Mouse (Mus musculus) MN1 (cell line): ENCODE data around the gene Tph1.
"Not testable (repeated sequence)": the region's sequence is repeated elsewhere in the genome, so short reads cannot be mapped to it uniquely, and the experiment has no call there.

Experiments used
- DNase-seq: peaks from one replicate; pipeline ENCODE4 v3.0.0-alpha.2; 2016; ENCODE audit warnings: low spot score

The Tph1 gene

DNA sequence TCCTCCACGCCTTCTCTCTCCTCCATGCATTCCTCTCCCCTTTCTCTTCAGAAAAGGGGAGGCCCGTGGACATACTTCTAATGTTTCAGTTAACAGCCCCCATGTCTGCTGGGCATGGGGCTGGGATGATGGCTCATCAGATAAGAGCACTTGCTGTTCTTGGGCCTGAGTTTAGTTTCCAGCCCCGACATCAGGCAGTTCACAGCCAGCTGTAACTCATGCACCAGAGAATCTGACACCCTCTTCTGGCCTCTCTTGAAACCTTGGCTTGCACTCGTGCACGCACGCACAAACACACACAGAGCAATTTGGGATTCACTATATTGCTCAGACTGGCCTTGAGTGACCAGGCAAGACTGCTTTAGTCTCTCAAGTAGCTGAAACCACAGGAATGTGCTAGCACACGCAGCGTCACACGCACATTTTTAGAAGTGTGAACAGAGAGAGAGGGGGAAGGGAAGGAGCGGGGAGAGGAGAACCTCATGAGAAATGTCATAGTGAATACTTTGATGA lies at the start of gene Tph1:
TSS of gene Tph1 (minus strand) at position 378 of the 513 bp plus-strand sequence.
- no peak for DNase-seq

- no peak for DNase-seq
Observed at GRCm38 (mm10) chr7:46720460-46720859, 48.1 kb upstream of the Tph1 start.

GRCm38 (mm10) chr7:46719526-46719925 lies 47.2 kb upstream of the Tph1 start:
- DNase-seq: no peak

GRCm38 (mm10) chr7:46718591-46719270 lies 46.4 kb upstream of the Tph1 start:
- no peak for DNase-seq

DNA sequence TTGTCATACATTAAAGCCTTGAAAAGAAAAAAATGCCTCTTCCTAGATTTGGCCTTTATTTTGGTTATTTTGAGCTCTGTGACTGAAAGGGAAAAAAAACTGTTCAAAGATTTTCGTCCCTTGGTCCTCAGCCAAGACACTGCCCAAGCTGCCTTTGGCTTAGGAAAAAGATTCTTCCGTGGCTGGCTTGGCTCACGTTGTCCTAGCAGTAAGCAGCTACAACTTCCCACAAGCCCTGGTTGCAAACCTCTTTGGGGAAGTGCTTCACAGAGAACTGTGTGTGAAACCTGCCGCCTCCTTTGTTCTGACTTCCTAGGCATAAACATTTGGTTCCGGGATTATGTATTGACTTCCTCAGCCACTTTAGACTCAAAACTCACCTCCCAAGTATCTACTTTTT lies 44.6 kb upstream of the Tph1 start:
- DNase-seq: no peak

GRCm38 (mm10) chr7:46715600-46715999 lies 43.3 kb upstream of the Tph1 start, which contains the start of gene Saa3:
Gene Saa3, minus strand, starts transcription at chr7:46715700.
- DNase-seq: no peak

DNA sequence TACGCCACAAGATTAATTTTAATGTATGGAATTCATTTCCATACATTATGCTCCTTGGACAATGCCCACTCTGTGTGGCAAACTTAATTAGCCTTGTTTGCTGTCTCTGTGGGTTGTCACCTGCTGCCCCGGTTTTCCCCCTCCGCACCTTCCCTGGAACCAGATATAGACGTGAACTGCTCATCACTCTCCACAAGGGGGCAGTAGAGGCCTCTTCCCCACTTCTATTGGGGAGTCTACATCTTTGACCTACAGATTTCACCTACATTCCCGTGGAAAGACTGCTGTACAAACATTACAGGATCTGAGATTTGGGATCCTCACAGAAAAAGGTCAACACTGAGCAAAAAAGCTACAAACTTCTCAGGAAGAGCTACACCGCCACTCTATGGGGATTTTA lies 42.2 kb upstream of the Tph1 start:
- DNase-seq: peak; percentile 65

GRCm38 (mm10) chr7:46712250-46712649 lies 39.9 kb upstream of the Tph1 start:
- no peak for DNase-seq

- peak; percentile 91 for DNase-seq
Observed at GRCm38 (mm10) chr7:46710390-46710844, 38.1 kb upstream of the Tph1 start, which contains the start of gene Saal1. Gene Saal1, minus strand, starts transcription at chr7:46710680.

DNA sequence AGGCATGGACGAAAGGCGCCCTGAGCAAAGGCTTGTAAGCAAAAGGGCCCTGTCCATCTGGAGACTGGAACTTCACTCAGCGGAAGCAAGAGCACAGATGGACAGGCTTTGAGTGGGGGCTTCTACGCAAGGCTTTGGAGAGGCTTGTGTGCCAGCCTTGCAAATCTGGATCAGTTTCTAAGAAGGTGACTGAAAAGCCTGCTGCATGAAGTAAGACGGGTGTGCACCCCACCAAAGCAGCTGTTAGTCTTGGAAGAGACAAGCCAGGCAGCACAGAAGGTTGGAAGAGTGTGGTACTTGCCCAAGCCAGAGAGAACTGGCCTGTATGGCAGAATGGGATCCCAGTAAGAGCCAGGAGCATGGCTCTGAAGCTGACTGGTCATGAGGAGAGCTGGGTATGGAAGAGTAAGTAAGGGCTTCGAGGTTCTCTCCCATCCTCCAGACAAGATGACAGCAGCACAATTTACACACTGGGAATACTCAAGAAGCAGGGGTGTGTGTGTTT lies 28.2 kb upstream of the Tph1 start:
- DNase-seq: no peak

DNA sequence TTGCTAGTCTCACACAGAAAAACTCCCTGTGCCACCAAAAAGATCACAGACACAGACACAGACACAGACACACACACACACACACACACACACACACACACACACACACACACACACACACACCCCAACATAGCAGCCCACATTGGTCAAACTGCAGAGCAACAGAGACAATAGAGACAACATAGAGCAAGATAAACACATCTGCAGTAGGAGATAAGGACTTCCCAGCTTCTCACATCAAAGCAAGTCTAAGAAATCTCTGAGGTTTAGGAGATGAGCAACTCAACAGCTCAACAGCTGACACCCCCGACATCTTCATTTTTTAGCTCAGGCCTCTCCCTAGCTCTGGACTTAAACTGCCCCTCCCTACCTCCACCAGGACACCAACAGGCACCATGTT lies 24.4 kb upstream of the Tph1 start:
- DNase-seq: no peak

DNA sequence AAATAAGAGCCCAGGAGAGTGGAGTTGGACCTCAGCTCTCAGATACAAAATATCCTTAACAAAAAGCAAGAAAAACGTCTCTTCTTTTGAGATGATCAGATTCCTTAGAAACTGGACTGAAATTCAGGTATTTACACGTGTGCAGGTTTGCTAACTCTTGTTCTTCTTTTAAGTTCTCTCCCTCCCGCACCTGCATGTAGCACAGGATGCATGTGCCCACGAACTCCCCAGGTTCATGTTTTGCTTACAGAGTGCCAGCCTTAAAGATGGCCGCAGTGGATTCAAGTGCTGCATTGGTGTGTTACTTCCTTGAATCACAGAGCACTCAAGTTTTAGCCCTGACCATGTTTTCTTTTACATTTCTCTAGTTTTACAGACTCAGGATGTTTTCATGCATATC lies 14.5 kb upstream of the Tph1 start:
- no peak for DNase-seq

DNA sequence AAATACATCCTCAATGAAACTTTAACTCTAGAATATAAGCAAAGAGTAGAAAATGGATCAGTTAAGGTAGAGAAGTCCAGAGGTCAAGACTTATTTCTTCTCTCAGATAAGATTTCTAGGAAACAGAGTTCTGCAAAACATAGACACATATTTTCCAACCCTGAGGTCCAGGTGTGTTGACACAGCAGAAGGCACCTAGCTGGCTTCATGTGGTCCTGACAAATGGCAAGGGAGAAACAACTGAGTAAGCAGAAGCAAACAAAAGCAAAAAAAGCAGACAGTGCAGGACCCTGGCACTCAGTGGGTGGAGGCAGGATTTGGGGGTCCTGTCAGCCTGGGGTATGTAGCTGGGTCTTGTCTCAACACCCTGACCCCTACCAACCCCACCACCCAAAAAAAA lies 8.4 kb upstream of the Tph1 start:
- no peak for DNase-seq

- DNase-seq: not testable (repeated sequence)
Observed at GRCm38 (mm10) chr7:46679044-46679443, 6.7 kb upstream of the Tph1 start.

DNA sequence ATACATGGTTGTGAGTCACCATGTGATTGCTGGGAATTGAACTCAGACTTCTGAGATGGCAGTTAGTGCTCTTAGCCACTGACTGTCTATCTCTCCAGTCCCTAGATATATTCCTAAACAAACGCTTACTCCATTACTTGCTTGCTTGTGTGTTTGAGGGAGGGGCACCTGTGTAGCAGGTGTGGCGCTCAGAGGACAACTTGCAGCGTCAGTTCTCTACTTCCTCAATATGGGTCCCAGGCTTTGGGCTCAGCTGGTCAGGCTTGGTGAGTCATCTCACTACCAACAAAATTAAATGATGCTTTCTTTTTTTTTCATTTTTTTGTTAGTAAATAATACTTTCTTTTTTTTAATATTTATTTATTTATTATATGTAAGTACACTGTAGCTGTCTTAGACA lies 6.1 kb upstream of the Tph1 start:
- no peak for DNase-seq

DNA sequence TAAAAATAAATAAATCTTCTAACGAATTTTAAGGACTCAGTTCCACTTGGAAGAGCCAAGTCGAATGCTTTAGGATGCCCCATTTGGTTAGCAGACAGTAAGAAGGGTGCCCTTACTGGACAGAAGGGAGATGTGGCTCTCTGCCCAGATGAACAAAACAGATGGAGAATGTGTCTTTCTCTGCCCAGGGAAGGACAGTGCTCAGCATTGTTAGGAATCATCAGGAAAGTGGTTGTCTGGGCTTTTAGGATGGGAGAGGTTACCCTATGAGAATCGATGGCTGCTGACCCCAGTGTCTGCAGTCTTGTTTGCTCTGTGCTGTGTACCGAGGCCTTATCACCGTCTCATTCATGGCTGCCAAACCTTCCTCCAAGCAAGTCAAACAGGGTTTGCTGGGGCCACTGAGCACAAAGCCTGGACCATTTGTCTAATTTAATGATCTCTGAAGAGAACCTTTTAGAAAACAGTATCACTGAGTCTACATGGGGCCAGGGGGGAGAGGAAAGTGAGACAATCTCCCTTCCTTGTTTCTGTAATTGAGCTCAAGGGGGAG lies 4.5 kb upstream of the Tph1 start:
- peak; percentile 14 for DNase-seq

- no peak for DNase-seq
Observed at GRCm38 (mm10) chr7:46675886-46676285, 3.5 kb upstream of the Tph1 start.

DNA sequence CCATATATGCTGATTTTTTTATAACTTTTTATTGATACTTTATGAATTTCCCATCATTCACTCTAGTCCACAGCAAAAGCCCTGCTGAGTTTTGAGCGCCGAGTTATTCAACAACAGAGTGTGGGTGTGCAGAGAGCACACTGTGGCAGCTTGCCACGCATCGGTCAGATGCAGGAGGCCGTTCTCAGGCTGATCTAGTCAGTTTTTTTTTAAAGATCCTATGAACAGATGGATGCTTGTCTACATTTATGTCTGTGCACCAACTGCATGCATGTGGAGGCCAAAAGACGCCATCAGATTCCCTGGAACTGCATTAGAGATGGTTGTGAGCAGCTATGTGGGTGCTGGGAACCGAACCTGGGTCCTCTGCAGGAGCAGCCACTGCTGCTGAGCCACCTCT lies 2.7 kb upstream of the Tph1 start:
- DNase-seq: no peak

DNA sequence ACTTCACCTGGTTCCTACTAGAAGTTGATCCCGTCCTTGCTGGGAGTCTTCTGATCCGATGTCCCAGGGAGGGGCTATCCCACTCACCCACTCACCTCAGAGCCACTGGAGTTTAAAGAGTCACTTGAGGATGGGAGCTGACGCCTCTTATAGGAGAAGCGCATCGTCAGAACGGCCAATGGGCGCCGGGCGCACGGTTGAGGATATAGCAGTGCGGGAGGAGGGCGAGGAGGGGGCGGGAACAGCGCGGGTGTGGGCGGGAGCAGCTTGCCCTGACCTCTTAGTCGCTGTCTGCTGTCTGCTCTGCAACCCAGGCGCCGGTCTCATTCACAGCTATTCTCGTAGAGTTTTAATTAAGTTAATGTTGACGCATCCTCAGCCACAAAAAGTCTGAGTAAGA lies 5.1 kb downstream of the Tph1 start:
- peak; percentile 46 for DNase-seq

- DNase-seq: peak; percentile 20
Observed at GRCm38 (mm10) chr7:46665236-46665635, 7.1 kb downstream of the Tph1 start.

DNA sequence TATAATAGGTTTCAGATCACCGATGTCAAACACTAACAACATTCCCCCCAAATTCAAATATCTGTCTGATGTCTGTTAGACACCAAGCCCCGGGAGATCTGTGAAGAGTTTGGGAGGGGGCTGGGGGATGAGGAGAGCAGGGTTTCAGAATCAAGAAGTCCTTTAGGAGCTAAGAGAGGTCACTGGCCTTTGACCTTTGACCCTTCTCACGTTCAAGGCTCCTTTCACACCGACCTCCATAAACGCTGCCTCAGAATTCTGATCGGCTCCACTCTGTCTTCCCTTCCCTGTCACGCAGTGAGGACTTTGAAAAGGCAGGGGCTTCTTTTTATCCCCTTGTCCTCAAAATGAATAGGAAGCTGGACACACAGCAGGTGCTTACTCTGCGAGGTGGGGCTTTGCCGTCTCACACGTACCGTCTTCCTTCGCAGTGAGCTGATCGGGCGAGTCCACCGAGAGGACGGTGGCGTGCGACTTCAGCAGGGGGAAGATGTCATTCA lies 10.7 kb downstream of the Tph1 start:
- no peak for DNase-seq

- DNase-seq: no peak
Observed at GRCm38 (mm10) chr7:46652279-46652678, 20.1 kb downstream of the Tph1 start.

DNA sequence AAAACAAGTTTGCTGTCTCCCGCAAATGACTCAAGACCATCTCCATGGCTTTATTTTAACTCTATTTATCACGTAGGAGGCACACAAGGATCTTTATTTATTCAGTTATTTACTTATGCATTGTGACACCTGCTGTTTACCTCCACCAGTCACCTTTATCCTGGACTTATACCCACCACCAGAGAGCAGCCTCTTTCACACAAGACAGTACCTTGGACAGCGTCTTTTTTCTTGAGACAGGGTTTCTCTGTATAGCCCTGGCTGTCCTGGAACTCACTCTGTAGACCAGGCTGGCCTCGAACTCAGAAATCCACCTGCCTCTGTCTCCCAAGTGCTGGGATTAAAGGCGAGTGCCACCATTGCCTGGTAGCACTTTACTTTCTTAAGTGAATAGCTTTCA lies 22.1 kb downstream of the Tph1 start:
- not testable (repeated sequence) for DNase-seq
